Mouse (Mus musculus) forelimb bud, embryonic 11.5 days (tissue): Measurements from ENCODE around the gene Hras.

Source experiments
- DNase-seq: peaks from one replicate; pipeline ENCODE4 v3.0.0-alpha.2; 2012; ENCODE audit warnings: low read depth, low spot score

Gene Hras

GRCm38 (mm10) chr7:141193948-141194347 lies at the start of gene Hras, which contains the start of gene Lrrc56:
Gene Hras, minus strand, starts transcription at chr7:141194005.
Gene Lrrc56, plus strand, starts transcription at chr7:141194157.
- peak; percentile 96 for DNase-seq

GRCm38 (mm10) chr7:141231551-141231950 lies 37.7 kb upstream of the Hras start:
- no peak for DNase-seq

GRCm38 (mm10) chr7:141231111-141231510 lies 37.3 kb upstream of the Hras start:
- DNase-seq = no peak

- DNase-seq = no peak
Measured at GRCm38 (mm10) chr7:141230570-141230969, 36.8 kb upstream of the Hras start.

- DNase-seq = no peak
Measured at GRCm38 (mm10) chr7:141229702-141230101, 35.9 kb upstream of the Hras start.

- peak; percentile 94 for DNase-seq
Measured at GRCm38 (mm10) chr7:141228279-141229067, 34.7 kb upstream of the Hras start, which contains the start of gene Phrf1. Gene Phrf1, plus strand, starts transcription at chr7:141228784.

- no peak for DNase-seq
Measured at GRCm38 (mm10) chr7:141227796-141228195, 34.0 kb upstream of the Hras start.

GRCm38 (mm10) chr7:141226535-141226934 lies 32.7 kb upstream of the Hras start:
- no peak for DNase-seq

GRCm38 (mm10) chr7:141222696-141223215 lies 29.0 kb upstream of the Hras start:
- no peak for DNase-seq

- no peak for DNase-seq
Measured at GRCm38 (mm10) chr7:141222126-141222467, 28.3 kb upstream of the Hras start.

GRCm38 (mm10) chr7:141221249-141222125 lies 27.7 kb upstream of the Hras start:
- DNase-seq = peak; percentile 96

GRCm38 (mm10) chr7:141220377-141220776 lies 26.6 kb upstream of the Hras start:
- DNase-seq = no peak

GRCm38 (mm10) chr7:141219558-141220099 lies 25.8 kb upstream of the Hras start:
- DNase-seq = no peak

- no peak for DNase-seq
Measured at GRCm38 (mm10) chr7:141218557-141219133, 24.8 kb upstream of the Hras start.

- DNase-seq = no peak
Measured at GRCm38 (mm10) chr7:141218141-141218540, 24.3 kb upstream of the Hras start.

GRCm38 (mm10) chr7:141217343-141218013 lies 23.7 kb upstream of the Hras start:
- DNase-seq = no peak

- no peak for DNase-seq
Measured at GRCm38 (mm10) chr7:141216894-141217293, 23.1 kb upstream of the Hras start.

GRCm38 (mm10) chr7:141215880-141216733 lies 22.3 kb upstream of the Hras start:
- DNase-seq = no peak

GRCm38 (mm10) chr7:141215101-141215879 lies 21.5 kb upstream of the Hras start, which contains the start of gene Rassf7:
Gene Rassf7, plus strand, starts transcription at chr7:141215860.
- peak; percentile 96 for DNase-seq
